9 mouse cellular contexts compared by ENCODE assay signal in genomic region chr15:84105924-84106500, GRCm38 (mm10). TPM values are rescaled to one million over a fixed set of nuclear protein-coding genes. Genes with fewer than 3 reads are reported as not detected.
A peak's percentile ranks its signal among the peaks of the same experiment; 100 is the strongest.
DNase-seq lines count a peak whose midpoint lies in the region; ATAC-seq lines count a peak whose summit lies in the region.
"Had no signal": no experiment of that assay in that cellular context is flagged by ENCODE, and none has a peak within 500 bp of the region (broad histone marks: within the 10 kb centered on the region; RNA-seq: fewer than 3 reads in every experiment).

No protein-coding gene starts in this region.

- peaks cover 56% of the 10 kb centered on the region for H3K27me3 ChIP-seq in heart, embryonic 14.5 days (ENCODE audit: control insufficient read depth, insufficient read depth, low read length)
- peaks cover 42% of the 10 kb centered on the region for H3K27me3 ChIP-seq in hindbrain, embryonic 12.5 days
- H3K27me3 ChIP-seq in midbrain, embryonic 12.5 days: peaks cover 55% of the 10 kb centered on the region

- no peak overlapping the region for H3K9ac ChIP-seq in heart, embryonic 14.5 days (ENCODE audit: low read length)
- peak overlapping the region; percentile 50 for H3K9ac ChIP-seq in hindbrain, embryonic 12.5 days
- peak overlapping the region; percentile 47 for H3K9ac ChIP-seq in midbrain, embryonic 12.5 days (replicated peaks)

- DNase-seq in heart, postnatal 25 days (ENCODE audit: low spot score): no peak
- peak; percentile 46 for DNase-seq in cerebellum, adult 9-10 months
- no peak for DNase-seq in frontal cortex, postnatal 10 days (ENCODE audit: low spot score in 2 of 2)
- DNase-seq in gastrocnemius, postnatal 25 days: no peak

- intact Hi-C loops in heart, postnatal 25 days (cut with DNase I): no loop called here

- WGBS in heart, embryonic 14.5 days: 17% methylated on average over 12 of the region's 12 CpGs
- 11% methylated on average over 12 of the region's 12 CpGs for WGBS in hindbrain, embryonic 12.5 days
- 10% methylated on average over 12 of the region's 12 CpGs for WGBS in midbrain, embryonic 12.5 days

- H3K9me3 ChIP-seq in heart, embryonic 14.5 days (ENCODE audit: control insufficient read depth, low read length): no peaks in the 10 kb centered on the region
- H3K9me3 ChIP-seq in hindbrain, embryonic 12.5 days (replicated peaks): no peaks in the 10 kb centered on the region
- no peaks in the 10 kb centered on the region for H3K9me3 ChIP-seq in midbrain, embryonic 12.5 days

- no peak overlapping the region for H3K27ac ChIP-seq in heart, embryonic 14.5 days (replicated peaks in 1 of 2; ENCODE audit: control insufficient read depth in 1 of 2, insufficient read depth in 1 of 2, low read depth in 2 of 2, low read length in 2 of 2)
- H3K27ac ChIP-seq in hindbrain, embryonic 12.5 days: no peak overlapping the region
- no peak overlapping the region for H3K27ac ChIP-seq in midbrain, embryonic 12.5 days (replicated peaks)

- H3K4me3 ChIP-seq in heart, embryonic 14.5 days (ENCODE audit: control insufficient read depth in 1 of 2, insufficient read depth in 1 of 2, low read depth in 1 of 2, low read length in 2 of 2): peak overlapping the region in 1 of 2 experiments; percentile 40; a peak in 2 of 4 replicates
- peak overlapping the region; percentile 51 for H3K4me3 ChIP-seq in hindbrain, embryonic 12.5 days
- peak overlapping the region; percentile 59 for H3K4me3 ChIP-seq in midbrain, embryonic 12.5 days

- no peak for ATAC-seq in heart, embryonic 14.5 days (ENCODE audit: insufficient number of reproducible peaks, insufficient read depth, low FRiP score, low read depth)
- ATAC-seq in hindbrain, embryonic 12.5 days (ENCODE audit: low FRiP score): peak; percentile 10; the same call in 1 of the 2 replicates
- no peak for ATAC-seq in midbrain, embryonic 12.5 days (ENCODE audit: low FRiP score, low read depth)
- no peak for ATAC-seq in erythroid progenitor cell, adult 5-6 weeks (replicated peaks; ENCODE audit: low FRiP score, poor library complexity, severe bottlenecking)

- H3K4me1 ChIP-seq in heart, embryonic 14.5 days (ENCODE audit: control insufficient read depth in 2 of 2, insufficient read depth in 2 of 2, low read length in 2 of 2): peaks cover 0 to 6% of the 10 kb centered on the region in 2 experiments; a peak in 2 of 4 replicates
- 0 out of 2 replicates have a peak, but pooled peaks cover 11% of the 10 kb centered on the region for H3K4me1 ChIP-seq in hindbrain, embryonic 12.5 days
- H3K4me1 ChIP-seq in midbrain, embryonic 12.5 days: peaks cover 17% of the 10 kb centered on the region

- H3K4me2 ChIP-seq in heart, embryonic 14.5 days (ENCODE audit: low read length): peak overlapping the region; percentile 70
- peak overlapping the region; percentile 79 for H3K4me2 ChIP-seq in hindbrain, embryonic 12.5 days (replicated peaks)
- H3K4me2 ChIP-seq in midbrain, embryonic 12.5 days (replicated peaks): peak overlapping the region; percentile 75

- H3K36me3 ChIP-seq in heart, embryonic 14.5 days (ENCODE audit: control insufficient read depth, insufficient read depth, low read length): no peaks in the 10 kb centered on the region
- H3K36me3 ChIP-seq in hindbrain, embryonic 12.5 days: no peaks in the 10 kb centered on the region
- no peaks in the 10 kb centered on the region for H3K36me3 ChIP-seq in midbrain, embryonic 12.5 days

RNA-seq across cellular contexts. Expression of gene Sult4a1, which starts 0.5 kb away (rescaled TPM):
- 0.18 and 0.23 TPM in 2 replicates for polyA plus RNA-seq in heart, embryonic 14.5 days (2014; fragmentation: Nextera tagmentation; extraction: Ambion mirVana)
- total RNA-seq in heart, postnatal 25 days (2021): not detected
- 29.1 and 29.2 TPM in 2 replicates for polyA plus RNA-seq in hindbrain, embryonic 12.5 days (2016; fragmentation: Nextera tagmentation; extraction: Ambion mirVana)
- 19.1 and 22.1 TPM in 2 replicates for polyA plus RNA-seq in midbrain, embryonic 12.5 days (2016; fragmentation: Nextera tagmentation; extraction: Ambion mirVana)
- not detected in 2 replicates for total RNA-seq in erythroid progenitor cell, adult 5-6 weeks (2015; ENCODE audit: low replicate concordance)
- total RNA-seq in erythroid progenitor cell, adult 5-6 weeks (2017; ENCODE audit: low replicate concordance): not detected in 2 replicates
- not detected for total RNA-seq in gastrocnemius, postnatal 25 days (2021)

RNA-seq across cellular contexts. Expression of gene Pnpla5, which starts 17.0 kb away (rescaled TPM):
- polyA plus RNA-seq in heart, embryonic 14.5 days (2014; fragmentation: Nextera tagmentation; extraction: Ambion mirVana): not detected in 2 replicates
- total RNA-seq in heart, postnatal 25 days (2021): not detected
- polyA plus RNA-seq in hindbrain, embryonic 12.5 days (2016; fragmentation: Nextera tagmentation; extraction: Ambion mirVana): not detected in 2 replicates
- polyA plus RNA-seq in midbrain, embryonic 12.5 days (2016; fragmentation: Nextera tagmentation; extraction: Ambion mirVana): not detected in 2 replicates
- not detected in 2 replicates for total RNA-seq in erythroid progenitor cell, adult 5-6 weeks (2015; ENCODE audit: low replicate concordance)
- total RNA-seq in erythroid progenitor cell, adult 5-6 weeks (2017; ENCODE audit: low replicate concordance): not detected in 2 replicates
- not detected for total RNA-seq in gastrocnemius, postnatal 25 days (2021)

RNA-seq across cellular contexts. Expression of gene Efcab6, which starts 40.8 kb away (rescaled TPM):
- polyA plus RNA-seq in heart, embryonic 14.5 days (2014; fragmentation: Nextera tagmentation; extraction: Ambion mirVana): 0.18 TPM in 1 of 2 replicates, not detected in the other
- not detected for total RNA-seq in heart, postnatal 25 days (2021)
- 0.12 and 0.46 TPM in 2 replicates for polyA plus RNA-seq in hindbrain, embryonic 12.5 days (2016; fragmentation: Nextera tagmentation; extraction: Ambion mirVana)
- 0.16 TPM in 1 of 2 replicates, not detected in the other for polyA plus RNA-seq in midbrain, embryonic 12.5 days (2016; fragmentation: Nextera tagmentation; extraction: Ambion mirVana)
- not detected in 2 replicates for total RNA-seq in erythroid progenitor cell, adult 5-6 weeks (2015; ENCODE audit: low replicate concordance)
- not detected in 2 replicates for total RNA-seq in erythroid progenitor cell, adult 5-6 weeks (2017; ENCODE audit: low replicate concordance)
- total RNA-seq in gastrocnemius, postnatal 25 days (2021): 1 to 10 TPM; 3.3 to 5.1 TPM
- polyA plus RNA-seq: large intestine, adult 2 months had no signal

Comparison
In these comparisons a context has a peak if more than half of its experiments do, and no peak if none do; other contexts are left out.
1. RNA of gene Efcab6, which starts 40.8 kb away (total RNA-seq): 3.3 to 5.1 TPM in gastrocnemius, postnatal 25 days; not detected in heart, postnatal 25 days and not detected in erythroid progenitor cell, adult 5-6 weeks; every median in the first group is over 4 times any median in the second.
2. Peak in every context shown above with its lines, with median percentiles within 50 percentile points of each other: H3K4me2 ChIP-seq.